Mouse (Mus musculus) adrenal gland, postnatal 36 days (tissue): Measurements from ENCODE around the gene Hgd. TPM values are rescaled to one million over a fixed set of nuclear protein-coding genes. Genes with fewer than 3 reads are reported as not detected.
A peak's percentile ranks its signal among the peaks of the same experiment; 100 is the strongest.
"Not testable (repeated sequence)": the region's sequence is repeated elsewhere in the genome, so short reads cannot be mapped to it uniquely, and the experiment has no call there.

Experiments used
- DNase-seq, 2 experiments: peaks; one replicate each; pipeline ENCODE4 v3.0.0; 2021; ENCODE audit warnings: mixed read lengths in 1 of 2
- total RNA-seq, 2 experiments: library from RNA; stranded (reverse); gene quantifications; 2 replicates each; pipeline ENCODE4 v1.2.3; 2021

Hgd gene
- total RNA-seq, 2 experiments from 2014 or later: 1.1 TPM; not detected in 1

DNA sequence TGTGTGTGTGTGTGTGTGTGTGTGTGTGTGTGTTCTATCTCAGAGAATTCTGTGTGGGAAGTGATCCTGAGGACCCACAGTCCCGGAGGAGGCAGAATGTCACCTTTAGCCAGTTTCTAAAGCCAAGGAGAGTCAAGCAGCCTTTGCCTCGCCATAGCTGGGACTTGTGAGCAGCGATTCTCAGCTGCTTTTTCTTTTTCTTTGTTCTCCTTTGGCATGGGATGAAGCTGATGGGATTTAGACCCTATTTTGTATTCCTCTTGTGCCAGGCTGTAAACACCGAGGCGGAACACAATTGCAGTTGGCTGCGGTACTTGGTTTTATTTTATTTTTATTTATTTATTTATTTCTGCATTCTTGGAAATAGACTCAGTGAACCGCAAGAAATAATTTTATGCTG, 49.1 kb downstream of the Hgd start:
- DNase-seq: no peak

DNA sequence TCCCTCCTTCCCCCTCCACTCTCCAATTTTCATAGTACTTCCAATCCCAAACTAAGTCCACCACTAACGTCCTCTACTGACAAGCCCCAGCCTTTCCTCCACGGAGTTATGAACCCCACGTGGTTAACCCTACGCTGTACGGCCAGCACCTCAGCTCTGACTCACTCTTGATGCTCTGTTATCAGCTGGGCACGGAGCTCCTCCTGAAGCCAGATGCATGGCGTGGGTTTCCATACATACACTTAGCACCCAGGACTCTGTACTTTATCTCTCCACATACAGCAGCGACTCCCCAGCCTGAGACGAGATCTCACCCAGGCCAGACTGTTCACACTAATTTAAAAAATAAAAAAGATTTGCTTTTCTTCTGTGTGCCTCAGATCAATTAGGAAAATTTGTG, 54.6 kb downstream of the Hgd start:
- no peak for DNase-seq

DNA sequence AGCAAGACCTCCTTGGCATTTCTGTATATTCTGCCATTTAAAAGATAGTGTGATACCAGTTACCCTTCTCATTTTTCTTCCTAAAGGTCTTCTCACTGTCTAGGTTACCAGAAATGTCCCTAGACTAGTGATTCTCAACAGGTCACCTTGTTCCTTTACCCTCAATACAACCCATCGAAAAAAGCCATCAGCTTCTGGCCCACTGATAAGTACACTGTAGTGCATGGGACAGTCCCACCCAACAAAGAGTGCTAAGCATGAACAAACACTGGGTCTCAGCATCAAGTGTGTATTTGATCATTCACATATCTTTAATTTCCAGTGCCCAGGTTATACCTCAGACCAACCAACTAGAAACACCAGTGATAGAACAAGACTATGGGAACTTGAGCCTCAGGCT, 55.1 kb downstream of the Hgd start:
- no peak for DNase-seq

DNA sequence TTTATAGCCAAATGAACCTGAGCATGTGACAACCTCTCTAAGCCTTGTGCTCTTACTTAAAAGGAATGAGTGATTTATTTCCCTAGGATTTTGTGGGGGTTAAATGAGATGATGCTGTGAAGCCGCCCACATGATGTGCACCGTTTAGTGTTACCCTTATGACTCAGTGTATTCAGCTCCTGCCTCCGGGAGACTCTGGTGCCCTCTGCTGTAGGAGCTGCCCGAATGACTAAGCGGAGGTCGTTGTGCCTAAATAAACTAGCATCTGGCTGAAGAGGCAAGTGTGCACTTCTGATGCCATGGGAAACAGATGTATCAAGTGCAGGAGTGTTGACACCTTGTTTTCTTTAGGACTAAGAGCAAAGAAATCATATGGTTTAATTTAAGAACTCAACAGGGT, 56.2 kb downstream of the Hgd start:
- peak; percentile 51 to 66 for DNase-seq

DNA sequence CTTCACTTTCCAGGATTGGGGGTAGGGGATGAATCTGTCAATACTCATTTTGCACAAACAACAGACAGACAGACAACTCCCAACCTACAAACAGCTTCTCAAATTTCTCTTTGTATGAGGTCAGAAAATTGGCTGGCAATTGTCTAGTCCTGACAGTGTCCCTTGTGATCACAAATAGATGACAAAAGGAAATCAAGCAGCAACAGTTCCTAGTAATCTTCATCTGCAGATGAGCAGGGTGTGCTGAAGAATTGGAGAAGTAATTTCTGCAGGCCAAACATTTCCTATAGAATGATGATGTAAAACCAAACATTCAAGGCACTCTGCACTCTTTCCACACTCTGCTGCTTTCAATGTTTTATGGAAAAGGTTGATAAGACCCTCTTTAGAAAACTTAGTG, 57.8 kb downstream of the Hgd start:
- no peak for DNase-seq

DNA sequence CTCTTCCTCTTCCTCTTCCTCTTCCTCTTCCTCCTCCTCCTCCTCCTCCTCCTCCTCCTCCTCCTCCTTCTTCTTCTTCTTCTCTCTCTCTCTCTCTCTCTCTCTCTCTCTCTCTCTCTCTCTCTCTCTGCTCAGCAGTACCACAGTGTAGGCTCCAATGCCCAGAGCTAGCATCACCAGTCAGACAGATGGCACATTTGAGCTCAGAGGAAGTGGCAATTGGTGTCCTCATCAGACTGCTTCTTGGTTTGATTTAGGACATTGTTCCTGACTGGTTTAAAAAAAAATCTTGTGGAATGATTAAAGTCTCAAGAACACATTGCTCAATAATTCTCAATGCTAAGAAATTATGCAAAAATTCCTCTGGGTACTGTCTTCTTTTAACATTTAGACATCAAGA, 60.6 kb downstream of the Hgd start:
- not testable (repeated sequence) for DNase-seq

DNA sequence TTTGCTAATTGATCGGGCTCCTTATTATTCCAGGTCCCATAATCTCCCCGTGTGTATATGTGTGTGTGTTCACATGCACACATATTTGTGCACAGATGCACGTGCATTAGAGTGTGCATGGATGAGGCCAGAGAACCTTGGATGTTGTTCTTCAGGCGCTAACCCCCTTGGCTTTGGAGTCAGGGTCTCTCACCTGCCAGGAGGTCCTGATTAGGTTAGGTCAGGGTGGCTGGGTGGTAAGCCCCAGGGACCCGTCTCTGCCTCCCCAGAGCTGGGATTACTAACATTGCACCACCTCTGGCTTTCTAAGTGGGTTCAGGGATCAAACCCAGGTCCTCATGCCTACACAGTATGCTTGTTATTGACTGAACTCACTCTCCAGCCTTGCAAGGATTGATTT, 64.5 kb downstream of the Hgd start:
- DNase-seq: no peak

DNA sequence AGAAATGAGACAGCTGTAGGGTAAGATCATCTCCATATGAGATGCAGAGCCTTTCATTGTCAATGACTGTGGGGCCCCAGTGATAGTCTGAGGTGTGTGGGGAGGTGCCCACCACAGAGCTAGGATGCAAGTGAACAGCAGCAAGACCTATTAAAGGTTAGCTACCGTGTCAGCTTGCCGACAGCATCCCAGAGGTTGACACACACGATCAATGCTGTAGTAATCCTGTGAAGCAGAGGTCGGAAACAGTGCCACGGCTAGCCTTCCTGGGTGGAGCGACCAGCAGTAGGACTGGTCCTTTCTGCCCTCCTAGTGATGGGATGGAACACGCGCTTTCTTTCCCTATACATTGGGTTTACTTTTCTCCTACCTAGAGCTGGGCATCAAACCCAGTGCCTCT, 65.3 kb downstream of the Hgd start:
- no peak for DNase-seq

DNA sequence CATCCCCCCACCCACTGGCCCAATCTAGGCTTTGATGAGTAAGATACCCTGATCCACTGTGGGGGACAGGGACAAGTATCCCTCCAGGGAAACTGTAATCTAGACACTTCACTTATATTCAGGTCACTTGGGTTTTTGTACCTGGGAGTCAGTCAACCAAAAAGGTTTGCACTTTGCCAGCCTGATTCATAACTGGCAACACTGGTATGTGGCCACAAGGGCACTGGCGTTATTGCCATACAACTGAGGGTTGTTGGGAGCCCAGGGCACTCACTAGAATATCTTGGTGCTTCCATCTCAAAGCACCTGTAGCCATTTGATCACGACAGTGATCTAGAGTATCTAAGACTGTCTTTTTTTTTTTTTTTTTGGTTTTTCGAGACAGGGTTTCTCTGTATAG, 65.8 kb downstream of the Hgd start:
- no peak for DNase-seq

DNA sequence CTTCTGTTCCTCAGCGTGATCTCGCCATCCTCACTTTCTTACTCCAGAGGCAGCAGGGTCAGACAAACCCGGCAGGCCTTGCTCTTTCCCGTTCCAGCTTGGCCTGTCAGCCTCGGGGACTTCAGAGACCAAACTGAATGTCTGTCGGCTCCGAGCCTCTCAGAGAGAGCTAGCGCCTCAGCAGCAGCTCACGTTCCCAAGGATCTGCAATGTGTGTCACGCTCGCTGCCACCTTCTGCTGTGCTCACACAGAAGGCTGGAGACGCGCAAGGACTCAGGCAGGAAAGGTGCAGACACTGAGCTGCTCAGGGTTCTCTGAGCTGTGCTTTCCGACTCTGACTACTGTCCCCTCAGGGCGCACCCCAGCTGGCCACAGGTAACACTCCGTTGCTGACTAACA, 67.1 kb downstream of the Hgd start:
- no peak for DNase-seq

DNA sequence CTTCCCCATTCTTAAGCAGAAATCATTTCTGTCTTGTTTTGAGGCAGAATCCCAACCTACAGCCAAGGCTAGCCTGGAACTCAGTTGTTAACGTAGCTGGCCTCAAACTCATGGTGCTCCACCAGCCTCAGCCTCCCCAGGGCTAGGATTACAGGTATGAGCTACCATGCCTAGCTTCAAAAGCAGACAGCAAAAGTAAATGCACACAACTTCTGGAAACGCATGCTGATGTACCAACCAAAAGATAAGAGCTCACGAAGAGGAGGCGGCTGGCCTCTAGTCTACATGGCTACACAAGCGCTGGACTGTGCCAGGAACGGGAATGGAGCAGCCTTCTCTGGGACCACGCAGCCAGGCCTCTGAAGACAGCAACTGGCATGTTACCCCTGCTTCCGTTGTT, 68.0 kb downstream of the Hgd start:
- DNase-seq: no peak

DNA sequence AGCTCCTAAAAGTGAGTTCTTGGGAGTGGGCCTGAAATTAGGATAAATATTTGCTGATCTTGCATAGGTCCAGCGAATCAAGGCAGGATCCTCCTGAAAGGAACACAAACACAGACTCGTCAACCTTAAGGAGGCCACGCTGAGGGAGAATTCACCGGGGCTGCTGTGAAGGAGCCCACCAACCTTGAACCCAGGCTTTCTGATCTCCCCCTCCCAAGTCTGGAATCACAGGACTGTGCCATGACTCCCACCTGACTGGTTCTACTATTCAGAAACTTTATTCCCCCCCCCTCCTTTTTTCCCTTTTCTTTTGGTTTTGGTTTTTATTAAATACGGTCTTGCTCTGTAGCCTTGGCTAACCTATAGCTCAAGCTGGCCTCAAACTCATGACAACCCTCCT, 69.1 kb downstream of the Hgd start:
- DNase-seq: no peak

DNA sequence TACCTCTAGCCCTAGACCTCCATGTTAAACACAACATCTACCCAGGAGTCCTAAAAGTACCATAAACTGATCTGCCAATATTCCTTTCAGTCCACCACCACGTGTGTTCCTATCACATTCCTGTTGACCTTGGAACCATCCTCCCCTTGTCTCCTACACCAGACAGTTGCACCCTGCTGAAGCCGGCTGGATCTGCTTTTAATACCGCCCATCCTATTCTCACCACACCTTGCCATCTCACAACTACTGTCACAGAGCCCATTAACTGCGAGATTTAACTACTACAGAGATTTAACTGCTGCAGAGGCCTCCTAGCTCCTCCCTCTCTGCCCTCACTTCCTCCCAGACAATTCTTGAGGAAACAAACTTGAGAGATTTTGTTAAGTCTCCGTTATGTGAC, 71.5 kb downstream of the Hgd start:
- no peak for DNase-seq

DNA sequence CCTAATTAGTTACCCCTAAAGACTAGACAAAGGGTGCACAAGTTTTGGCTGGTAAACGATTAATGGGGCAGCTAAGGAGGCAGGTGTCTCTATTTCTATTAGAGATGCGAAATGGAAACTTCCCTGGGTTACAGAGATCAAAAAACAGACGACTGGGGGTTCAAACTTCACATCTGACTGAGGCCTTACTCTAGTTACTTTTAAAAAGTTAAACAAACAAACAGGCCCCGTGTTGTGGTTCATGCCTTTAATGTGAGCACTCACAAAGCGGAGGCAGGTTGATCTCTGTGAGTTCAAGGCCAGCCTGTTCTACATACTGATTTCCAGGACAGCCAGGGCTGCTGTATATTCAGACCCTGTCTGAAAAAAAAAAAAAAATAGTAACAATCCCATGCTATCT, 72.7 kb downstream of the Hgd start:
- no peak for DNase-seq

DNA sequence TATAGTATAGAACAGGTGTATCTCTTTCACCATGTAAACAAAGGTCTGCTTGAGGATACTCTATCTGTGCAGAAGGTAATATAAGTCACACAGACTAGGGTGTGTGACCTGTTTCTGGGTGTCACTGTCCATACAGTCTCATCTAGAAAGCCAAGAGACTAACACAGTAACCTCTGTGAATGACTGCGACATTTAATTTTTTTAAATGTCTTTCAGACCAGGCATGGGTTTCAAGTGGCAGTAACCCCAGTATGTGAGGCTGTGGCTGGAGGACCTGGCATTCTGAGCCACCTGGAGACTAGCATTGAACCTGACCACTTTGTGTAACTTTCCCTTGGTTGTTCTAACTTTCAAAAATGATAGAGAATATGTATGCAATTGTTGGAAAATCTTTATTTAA, 73.1 kb downstream of the Hgd start:
- DNase-seq: no peak

DNA sequence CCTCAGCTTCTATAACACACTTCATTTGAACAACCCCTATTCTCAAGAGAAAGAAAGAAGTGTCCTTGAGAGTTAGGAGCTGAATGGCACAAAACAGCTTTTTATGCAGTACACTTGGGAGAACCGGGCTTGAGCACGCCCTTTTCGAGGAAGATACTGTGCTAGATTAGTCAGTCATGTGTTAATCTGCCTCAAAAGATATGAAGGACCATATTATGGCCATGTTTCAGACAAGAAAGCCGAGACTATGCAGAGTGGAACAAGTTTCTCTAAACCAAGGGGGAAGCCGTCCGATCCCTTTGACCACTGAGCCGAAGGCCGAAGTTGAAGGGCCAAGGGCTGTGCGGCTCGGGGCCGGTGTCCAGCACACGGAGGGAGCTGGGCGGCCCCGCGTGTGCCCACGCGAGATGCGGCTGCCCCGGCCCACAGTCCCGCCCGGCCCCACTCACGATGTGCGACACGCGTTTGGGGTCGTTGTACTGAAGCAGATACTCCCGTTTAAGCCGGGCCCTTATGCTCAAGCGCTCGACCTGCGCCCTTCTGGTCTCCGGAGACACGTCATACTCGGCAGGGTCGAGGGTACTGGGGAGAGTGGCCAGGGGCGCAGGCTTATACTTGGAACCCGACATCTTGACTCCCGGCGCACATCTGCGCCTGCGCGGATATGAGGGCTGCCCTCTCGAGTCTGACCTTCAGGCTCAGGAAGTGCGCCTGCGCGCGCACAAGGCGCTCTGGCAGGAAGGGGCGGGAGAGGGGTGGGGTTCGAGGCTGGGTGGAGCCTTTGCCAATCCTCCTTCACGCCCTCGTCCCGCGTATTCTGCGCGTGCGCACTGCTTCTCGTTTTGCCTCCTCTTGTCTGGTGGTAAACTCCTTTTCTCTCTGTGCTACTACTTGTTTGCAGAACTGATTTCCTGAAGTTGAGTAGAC, 74.0 kb downstream of the Hgd start, which contains the start of gene Ndufb4:
Ndufb4 (minus strand) TSS at position 723 of the 927 bp plus-strand sequence.
- peak; percentile 97 to 98 for DNase-seq

DNA sequence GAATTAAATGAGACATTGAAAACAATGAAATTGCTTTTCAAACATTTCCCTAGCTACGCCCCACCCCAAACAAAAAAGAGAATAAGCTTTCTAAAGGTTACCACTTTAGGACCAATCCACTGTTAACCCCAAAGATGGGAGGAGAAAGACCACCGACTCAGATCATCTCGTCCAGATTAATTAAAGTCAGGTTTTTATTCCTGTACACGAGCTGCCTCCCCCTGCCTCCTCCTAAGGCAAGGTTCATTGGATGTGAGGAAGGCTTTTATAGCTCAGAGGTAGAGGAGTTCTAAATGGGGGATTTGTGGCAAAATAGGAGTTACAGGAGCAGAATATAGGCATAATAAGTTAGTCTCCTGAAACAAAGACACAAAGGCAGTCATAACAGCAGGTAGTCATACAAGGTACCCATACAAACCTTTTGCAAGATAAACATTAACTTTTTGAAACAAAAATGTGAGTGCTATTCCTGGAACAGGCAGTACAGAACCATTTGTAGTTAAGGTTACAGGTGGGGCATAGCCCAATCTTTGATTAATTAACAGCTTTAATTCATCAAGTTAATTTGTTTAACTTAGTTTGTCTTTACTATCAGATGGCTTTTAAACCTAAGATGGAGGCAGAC, 75.0 kb downstream of the Hgd start:
- DNase-seq: no peak

DNA sequence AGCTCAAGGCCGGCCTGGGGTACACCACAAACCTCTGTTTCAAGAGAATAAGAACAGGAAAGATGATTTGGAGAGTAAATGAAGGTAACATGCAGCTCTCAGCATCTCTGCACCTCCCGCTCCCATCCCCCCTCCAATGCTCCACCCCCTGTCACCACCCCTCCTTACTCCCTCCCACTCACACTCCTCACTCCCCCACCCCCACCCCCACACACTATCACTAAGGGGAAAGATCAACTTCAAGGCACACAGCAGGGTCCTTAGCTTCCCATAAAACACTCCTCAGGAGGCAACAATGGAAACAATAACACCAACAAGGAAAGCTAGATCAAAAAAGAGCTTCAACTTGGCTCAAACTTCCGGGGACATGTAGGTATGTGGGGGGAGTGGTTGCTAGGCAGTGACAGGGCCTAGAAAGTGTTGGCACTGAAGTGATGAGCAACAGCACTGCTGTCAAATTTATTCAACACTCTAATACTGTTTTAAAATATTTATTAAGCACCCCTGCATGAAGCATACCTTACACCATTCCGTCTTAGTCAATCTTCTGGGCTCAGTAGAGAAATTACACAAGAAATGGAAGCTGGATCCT, 75.9 kb downstream of the Hgd start:
- DNase-seq: no peak

DNA sequence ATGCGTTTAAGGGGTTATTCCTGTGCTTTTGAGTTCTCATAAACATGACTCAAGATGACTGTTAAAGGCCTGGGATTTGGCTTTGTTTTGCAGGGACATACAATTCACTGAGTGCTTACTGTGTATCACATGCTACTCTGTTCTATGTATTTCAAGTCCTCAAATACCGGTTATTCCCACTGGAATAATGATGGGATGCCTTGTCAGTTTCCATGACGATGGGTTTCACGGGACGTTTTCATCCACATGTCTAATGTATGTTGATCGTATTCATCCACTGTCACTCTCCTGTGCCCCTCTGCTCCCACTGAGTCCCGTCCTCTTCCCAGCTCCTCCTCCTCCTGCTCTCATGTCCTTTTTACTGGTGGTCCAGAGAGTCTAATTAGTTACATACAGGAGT, 76.8 kb downstream of the Hgd start:
- DNase-seq: no peak

DNA sequence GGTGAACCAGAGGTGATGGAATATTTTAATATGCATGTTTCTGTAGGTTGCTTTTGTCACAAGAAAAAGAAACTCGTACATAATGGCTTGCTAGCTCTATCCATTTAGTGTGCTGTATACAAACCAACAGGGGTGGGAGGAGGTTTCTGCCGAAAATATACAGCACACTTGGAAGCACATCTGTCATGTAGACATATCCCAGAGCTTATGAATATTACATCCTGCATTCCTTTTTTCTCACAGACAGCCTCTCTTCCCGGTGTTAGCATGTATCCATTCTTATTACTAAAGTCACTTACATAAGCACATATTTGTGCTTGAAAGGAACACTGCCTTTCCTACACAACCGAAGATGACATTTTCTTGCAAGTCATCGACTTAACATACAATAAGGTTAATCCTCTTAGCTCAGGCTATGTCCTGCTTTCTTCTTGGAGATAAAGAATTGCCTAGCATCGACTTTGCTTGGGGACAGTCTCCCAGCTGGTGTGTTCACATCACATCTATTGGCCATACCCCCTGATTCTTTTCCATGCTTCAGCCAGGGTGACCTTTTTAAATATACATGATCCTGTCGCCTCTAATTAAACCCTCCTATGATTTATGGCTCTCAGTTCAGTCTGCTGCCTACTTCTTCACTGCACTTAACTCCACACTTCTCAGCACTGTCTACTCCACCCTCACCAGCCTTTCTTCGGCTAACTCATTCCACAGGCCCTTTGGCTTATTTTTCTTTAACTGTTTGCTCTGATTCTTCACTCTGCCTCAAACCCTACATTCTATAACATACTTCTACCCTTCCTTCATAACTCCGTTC, 83.9 kb downstream of the Hgd start:
- no peak for DNase-seq

DNA sequence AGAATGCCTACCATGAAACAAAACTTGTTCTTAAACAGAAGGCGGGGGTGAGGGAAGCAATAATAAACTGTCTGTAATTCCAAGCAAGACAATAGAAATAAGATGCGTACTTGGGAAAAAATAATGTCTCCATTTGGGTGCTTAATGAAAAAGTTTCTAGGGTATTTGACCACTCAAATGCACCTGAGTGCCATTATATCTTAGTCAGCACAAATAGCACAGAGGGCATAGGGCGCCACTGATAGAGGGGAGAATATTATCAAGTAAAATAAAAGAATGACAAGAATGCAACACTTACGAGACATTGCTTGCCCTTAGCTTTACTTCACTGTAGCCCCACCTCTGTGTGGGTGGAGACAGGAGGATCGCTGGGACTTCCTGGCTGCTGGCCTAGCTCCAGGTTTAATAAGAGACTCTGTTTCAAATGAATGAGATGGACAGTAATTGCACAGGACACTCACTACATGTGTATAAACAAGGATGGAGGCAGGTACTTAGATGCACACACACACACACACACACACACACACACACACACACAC, 85.5 kb downstream of the Hgd start:
- DNase-seq: no peak

DNA sequence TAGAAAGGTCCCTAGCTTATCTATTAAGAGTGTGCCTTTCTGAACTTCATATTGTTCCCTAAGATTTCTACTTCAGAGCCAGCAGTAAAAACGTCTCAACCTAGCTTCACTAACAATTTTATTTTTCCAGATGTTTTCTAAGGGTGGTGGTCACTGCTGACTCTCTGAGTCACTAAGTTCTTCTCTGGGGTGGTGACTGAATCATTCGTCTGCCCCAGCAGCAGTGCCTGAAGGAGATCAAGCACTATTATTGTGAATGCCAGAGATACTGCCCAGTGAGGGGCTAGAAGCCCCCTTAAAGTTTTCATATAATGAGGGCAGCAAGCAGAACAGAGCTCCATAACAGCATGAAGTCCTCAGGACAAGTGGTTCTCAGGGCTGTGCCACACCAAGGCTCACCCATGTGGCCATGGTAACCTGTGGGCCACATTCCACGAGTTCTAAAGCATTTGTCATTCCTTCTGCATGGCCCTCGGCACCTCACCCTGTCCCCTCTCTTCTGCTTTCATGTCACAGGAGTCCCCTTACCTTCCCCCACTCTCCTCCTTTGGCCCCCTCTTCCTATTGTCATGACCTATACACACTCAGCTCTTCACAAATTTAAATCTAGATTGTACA, 90.8 kb downstream of the Hgd start:
- DNase-seq: no peak
